Mouse (Mus musculus) kidney, adult 11 months (tissue): ENCODE results near the gene Ube2e3.

ENCODE experiments used
- DNase-seq: peaks from one replicate; pipeline ENCODE4 v3.0.0; 2022

Ube2e3 gene

DNA sequence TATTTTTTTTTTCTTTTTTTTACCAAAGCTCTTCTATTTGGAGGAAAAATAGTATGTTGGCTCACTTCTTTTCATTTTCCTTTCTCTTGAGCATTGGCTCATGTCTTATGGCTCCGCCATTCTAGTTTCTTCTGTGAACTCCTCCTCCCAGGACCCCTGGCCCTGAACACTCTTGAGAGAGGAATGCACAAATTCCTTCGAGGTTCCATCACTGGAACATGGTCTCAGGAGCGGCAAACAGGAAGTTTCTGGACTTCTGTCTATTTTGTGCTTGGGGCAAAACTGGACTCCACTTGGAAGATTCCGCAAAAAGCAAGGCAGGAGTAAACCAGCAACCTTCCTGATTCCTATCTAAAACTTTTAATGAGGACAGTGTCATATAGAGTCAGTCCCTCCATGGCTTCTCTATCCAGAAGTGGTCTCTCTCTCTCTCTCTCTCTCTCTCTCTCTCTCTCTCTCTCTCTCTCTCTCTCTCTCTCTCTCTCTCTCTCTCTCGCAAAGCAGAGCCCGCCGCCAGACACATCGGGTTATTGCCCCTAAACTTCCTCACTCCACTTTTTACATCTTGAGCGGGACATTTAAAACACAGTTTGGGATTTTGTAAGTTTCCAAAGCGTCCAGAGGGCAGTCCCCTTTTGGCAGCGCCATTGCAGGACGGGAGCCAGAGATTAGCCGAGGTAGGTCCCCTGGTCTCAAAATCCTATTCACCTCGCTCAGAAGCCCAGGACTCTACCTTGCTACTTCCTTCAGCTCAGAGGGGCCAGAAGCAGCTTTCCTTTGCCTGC is at the start of gene Ube2e3:
Gene Ube2e3, plus strand, starts transcription at position 399 of the 785 bp plus-strand sequence.
- no peak for DNase-seq

DNA sequence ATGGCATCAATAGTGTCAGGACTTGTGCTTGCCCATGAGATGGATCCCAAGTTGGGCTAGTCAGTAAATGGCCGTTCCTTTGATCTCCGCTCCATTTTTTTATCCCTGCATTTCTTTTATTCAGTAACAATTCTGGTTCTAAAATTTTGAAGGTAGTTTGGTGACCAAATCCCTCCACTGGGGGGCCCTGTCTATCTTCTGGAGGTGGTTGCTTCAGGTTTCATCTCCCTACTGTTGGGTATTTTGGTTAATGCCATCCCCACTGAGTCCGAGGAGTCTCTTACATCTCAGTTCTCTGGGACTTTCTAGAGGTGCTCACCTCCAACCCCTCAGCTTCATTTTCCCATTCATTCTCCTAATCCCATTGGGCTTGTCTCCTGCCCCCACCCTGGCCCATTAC is 38.0 kb upstream of the Ube2e3 start:
- DNase-seq: no peak

DNA sequence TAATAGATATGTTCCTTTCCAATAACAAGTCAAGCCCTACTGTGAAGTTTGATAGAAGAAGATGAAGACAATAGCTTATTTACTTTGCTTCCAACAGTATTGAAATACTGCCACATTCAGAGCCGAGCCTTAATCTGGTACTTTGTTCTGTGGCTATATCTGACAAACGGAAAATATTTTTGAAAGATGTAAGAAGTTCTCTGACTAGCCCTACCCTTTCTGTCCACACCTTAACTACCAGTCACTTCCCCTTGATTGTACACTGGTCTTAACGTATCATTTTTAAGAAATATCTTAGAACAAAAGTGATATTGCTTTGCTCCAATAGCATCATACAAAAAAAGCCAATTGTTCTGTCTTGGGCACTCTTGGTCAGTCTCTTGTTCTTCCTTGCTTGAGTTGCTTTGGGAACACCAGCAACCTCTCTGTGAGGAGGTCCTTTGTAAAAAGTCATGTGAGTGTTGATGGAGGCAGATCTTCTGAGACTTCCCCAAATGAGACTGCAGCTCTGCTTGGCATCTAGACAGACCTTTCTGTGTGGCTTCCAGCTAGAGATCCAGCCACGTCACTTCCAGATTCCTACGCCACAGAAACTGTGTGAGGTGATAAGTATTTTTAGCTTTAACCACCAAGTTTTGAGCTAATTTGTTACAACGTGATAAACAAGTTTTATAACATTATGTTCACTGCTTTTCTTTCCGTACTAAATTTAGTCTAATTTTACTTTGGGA is 26.3 kb upstream of the Ube2e3 start:
- no peak for DNase-seq

- DNase-seq: no peak
Observed at GRCm38 (mm10) chr2:78844365-78844764, 23.6 kb upstream of the Ube2e3 start.

- DNase-seq: no peak
Observed at GRCm38 (mm10) chr2:78845274-78845673, 22.6 kb upstream of the Ube2e3 start.

DNA sequence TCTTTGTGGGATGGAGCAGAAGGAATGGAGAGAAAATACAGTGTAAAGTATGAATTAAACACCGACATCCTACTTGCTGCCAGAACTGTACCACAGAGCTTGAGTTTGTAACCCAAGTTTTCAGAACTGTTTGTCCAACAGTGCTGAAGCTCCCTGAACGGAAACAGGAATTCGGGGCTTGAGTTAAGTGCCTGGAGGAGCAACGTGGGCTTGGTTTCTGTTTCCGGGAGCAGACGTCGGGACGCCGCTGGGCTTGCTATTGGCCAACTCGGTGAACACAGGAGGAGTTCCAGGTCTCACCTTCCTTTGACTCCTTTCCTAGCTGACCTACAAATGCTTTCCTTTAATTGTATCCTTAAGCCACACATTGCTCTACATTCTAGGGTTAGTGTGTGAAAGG is 22.2 kb upstream of the Ube2e3 start:
- no peak for DNase-seq

DNA sequence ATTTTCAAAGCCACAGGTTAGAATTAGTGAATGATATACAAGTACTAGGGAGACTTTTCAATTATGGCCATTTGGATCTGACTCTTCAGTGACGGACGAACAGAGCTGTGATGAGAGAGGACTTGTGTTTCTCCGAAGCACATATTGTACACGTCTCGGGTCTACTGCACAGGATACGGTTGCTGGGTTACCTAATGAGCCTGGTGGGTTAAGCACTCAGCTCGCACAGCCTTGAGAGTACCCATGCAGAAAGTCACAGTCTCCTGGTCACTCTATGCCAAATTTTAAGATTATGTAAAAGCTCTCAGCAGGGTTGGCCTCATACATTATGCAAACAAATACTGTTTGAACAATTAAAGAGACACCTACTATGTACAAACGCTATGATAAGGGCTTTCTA is 13.6 kb upstream of the Ube2e3 start:
- no peak for DNase-seq

GRCm38 (mm10) chr2:78858628-78859027 is 9.3 kb upstream of the Ube2e3 start:
- DNase-seq: no peak

- DNase-seq: no peak
Observed at GRCm38 (mm10) chr2:78859266-78860087, 8.4 kb upstream of the Ube2e3 start.

DNA sequence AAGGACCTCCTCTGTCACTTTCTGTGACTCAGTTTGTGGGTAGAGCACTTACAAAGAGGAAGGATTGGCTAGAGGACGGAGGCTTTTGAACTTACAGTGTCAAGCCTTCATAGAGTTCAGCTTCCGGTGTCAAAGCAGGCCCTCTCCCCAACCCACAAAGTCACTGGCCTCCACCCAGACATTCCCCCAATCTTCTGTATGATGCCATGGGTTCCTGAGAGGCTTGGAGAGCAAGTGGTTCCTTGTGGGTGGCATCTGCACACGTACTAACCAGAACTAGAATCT is 7.9 kb upstream of the Ube2e3 start:
- DNase-seq: no peak

DNA sequence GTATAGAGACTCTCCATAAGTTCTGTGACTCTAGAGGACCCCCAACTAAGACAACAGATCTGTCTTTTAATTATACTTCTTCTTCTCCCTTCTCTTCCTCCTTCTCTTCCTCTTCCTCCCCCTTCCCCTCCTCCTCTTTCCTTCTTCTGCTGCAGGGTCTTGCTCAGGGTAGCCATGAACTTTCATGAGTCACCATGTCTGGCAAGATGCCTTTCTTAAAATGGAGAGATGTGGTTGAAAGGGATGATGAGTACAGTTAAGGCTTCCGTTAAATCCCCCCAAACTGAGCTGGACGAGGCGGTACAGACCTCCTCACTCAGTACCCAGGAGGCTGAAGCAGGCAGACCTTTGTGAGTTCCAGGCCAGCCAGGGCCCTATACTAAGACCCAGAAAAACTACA is 3.8 kb upstream of the Ube2e3 start:
- no peak for DNase-seq

DNA sequence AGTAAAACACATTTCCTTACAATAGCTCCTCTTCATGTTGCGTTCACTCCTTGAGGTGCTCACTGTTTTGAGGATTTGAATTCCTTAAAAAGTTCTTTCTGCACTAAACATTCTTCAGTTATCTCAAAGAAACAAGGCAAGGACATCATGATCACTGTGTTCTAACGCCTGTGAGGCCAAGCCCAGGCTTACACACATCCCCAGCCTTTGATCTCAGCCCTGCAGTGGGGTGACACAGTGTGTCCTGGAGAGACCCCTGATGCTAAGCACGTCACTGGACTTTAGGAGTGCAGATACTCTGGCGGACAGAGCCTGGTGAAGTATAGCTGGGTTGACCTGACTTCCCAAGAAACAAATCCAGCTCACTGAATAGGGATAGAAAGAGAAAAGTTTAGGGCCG is 3.1 kb upstream of the Ube2e3 start:
- DNase-seq: no peak

DNA sequence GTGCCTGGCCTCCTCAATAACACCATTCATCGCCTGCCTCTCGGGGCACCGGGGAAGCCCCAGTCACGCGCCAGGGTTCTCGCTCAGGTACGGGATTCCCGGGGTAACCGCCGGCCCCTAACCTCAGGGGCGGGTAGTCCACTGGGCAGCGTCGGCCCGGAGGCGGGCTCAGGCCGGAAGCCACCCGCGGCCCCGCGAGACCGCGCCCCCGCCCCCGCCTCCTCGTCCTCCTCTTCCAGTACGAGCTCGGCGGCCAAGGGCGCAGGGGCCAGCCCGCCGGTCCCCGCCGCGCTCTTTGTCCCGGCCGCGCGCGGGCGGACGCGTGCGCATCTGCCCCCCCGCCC is 559 bp downstream of the Ube2e3 start:
- peak; percentile 81 for DNase-seq

DNA sequence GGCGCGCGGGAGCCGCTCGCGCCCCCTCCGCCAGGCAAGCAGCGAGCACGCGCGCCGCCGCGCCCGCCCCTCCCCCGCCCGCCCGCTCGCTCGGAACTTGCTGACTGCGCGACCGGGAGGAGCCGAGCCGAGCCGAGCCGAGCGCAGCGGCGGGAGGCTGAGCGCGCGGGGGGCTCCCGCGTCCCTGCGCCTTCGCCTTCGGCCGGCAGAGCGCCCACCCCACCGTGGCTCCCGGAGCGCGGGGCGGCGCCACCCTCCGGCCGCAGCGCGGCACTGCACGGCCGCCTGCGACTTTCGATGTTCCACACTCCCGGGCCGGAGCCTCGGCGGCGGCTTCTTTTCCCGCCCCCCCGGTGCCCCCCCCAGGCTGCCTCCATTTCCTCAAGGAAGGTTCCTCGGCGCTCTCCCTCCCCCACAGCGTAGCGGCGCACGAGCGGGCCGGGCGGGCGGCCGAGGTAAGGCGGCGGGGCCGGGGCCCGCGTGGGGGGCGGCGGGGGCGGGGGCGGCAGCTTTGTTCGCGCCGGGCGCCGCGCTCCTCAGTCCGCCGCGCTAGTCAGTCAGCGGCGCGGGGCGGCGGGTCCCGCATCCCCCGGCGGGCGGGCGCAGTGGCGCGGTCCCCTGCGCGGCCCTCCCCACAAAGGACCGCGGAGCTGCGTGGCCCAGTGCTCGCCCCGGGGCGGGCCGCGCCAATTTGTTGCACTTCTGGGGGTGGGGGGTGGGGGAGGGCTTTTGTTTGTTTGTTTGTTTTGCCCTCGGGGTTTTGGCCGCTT is 1.2 kb downstream of the Ube2e3 start:
- peak; percentile 66 for DNase-seq

GRCm38 (mm10) chr2:78869721-78870442 is 2.0 kb downstream of the Ube2e3 start:
- no peak for DNase-seq

- DNase-seq: no peak
Observed at GRCm38 (mm10) chr2:78870443-78871025, 2.6 kb downstream of the Ube2e3 start.

GRCm38 (mm10) chr2:78871971-78872860 is 4.3 kb downstream of the Ube2e3 start:
- DNase-seq: no peak

DNA sequence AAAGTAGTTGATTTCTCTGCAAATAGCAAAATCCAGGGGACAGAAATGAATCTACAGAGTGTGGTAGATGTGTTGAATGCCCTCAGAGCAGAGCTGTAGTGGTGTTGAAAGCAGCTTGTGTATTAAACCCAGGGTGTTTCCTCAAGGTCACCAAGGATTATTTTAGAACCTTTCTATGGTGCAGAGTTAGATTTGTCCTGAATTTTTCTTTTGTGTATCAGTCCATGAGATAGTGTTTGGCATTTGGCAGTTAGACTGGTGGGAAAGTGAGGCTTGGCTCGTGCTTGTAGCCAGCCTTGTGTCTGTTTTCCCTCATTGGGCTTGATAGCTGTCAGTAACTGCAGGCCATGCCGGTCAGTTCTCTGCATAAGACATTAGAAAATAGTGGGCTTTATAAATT is 6.0 kb downstream of the Ube2e3 start:
- no peak for DNase-seq

DNA sequence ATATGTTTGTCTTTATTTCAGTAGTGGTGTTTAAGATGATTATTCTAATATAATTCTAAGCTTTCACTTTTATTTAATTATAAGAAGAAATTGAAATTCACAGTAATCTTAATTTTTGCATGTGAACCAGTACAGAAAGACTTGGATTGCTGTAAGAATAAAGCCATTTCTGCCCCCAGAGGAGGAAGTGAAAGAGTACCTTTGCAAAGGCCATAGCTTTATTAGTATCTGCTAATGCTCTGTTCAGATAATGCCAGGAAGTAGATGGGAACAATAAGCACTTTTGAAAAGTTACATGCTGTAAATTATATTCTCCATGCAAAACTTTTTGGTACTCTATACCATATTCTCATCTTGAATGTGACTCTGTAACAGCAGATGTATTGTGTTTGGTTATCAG is 8.1 kb downstream of the Ube2e3 start:
- DNase-seq: no peak

DNA sequence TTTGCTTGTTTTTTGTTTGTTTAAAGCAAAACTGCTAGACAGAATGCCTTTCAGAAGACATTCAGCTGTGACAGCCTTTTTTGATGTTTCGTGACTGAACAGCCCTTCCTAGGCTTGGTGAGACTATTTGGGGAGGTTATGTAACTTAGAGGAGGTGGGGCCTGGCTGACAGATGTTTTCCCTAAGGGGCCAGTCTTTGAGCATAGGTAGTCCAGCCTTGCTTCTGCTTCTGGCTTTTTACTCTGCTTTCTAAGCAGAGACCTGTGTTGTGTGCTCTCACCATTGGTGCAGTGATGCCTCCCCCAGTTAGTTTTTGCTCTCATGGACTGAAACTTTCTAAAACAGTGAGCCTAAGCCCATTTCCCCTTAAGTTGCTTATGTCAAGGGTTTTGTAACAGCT is 14.1 kb downstream of the Ube2e3 start:
- no peak for DNase-seq
